Mouse (Mus musculus) CH12.LX (cell line): Measurements from ENCODE around the gene Pou2f3. TPM values are rescaled to one million over a fixed set of nuclear protein-coding genes. Genes with fewer than 3 reads are reported as not detected.

Source experiments
- DNase-seq: peaks from one replicate; pipeline ENCODE4 v3.0.0-alpha.2; 2013; ENCODE audit errors: extremely low read depth
- H3K27ac ChIP-seq: 2 replicates; pipeline ENCODE4 v1.5.1; 2012; ENCODE audit warnings: low read depth, mild to moderate bottlenecking, control low read depth, moderate library complexity; ENCODE audit not compliant: insufficient read depth
- H3K27me3 ChIP-seq: replicated peaks from 2 replicates; pipeline ENCODE3; 2012; ENCODE audit warnings: inconsistent platforms
- H3K36me3 ChIP-seq, 2 experiments: replicated peaks in 1 of 2; 2 replicates each; pipeline versions ENCODE3 to v1.6.1; 2012; ENCODE audit warnings: inconsistent platforms in 1 of 2, low read length in 1 of 2, mild to moderate bottlenecking in 1 of 2, mixed read lengths in 1 of 2, moderate library complexity in 1 of 2; ENCODE audit not compliant: control insufficient read depth in 1 of 2, insufficient read depth in 1 of 2
- H3K4me1 ChIP-seq, 2 experiments: 2 replicates each; pipeline ENCODE4 v1.6.1; 2012; ENCODE audit warnings: inconsistent platforms in 1 of 2, moderate library complexity in 1 of 2; ENCODE audit not compliant: insufficient read depth in 2 of 2, control insufficient read depth in 1 of 2
- H3K4me2 ChIP-seq: 2 replicates; pipeline ENCODE4 v1.6.1; 2012; ENCODE audit warnings: low read depth, mild to moderate bottlenecking, control low read depth; ENCODE audit not compliant: poor library complexity, insufficient read depth, severe bottlenecking
- H3K4me3 ChIP-seq, 3 experiments: fragments of 150-350 bp in 1 of 3; sonication (generic) in 1 of 3; replicated peaks in 1 of 3; 2 replicates each; pipeline versions ENCODE3 to v1.5.1; 2011 to 2012; ENCODE audit warnings: low read depth in 2 of 3, low read length in 2 of 3, mild to moderate bottlenecking in 2 of 3, moderate library complexity in 2 of 3, control low read depth in 1 of 3, improper control_type of control experiment in 1 of 3, inconsistent platforms in 1 of 3, mixed read lengths in 1 of 3; ENCODE audit not compliant: poor library complexity in 1 of 3
- H3K79me2 ChIP-seq: replicated peaks from 2 replicates; pipeline ENCODE4 v1.6.1; 2012; ENCODE audit warnings: mild to moderate bottlenecking, moderate library complexity; ENCODE audit not compliant: control insufficient read depth, poor library complexity, insufficient read depth, severe bottlenecking; ENCODE audit errors: extremely low read depth
- H3K9ac ChIP-seq: 2 replicates; pipeline ENCODE4 v1.6.1; 2012; ENCODE audit warnings: low read depth, mild to moderate bottlenecking, control low read depth, moderate library complexity; ENCODE audit not compliant: insufficient read depth
- H3K9me3 ChIP-seq: replicated peaks from 2 replicates; pipeline ENCODE3; 2012; ENCODE audit warnings: low read length, inconsistent platforms, mixed read lengths
- BHLHE40 ChIP-seq: IDR thresholded peaks from 2 replicates; pipeline ENCODE4 v1.6.1; 2011; ENCODE audit warnings: mild to moderate bottlenecking, low read depth, low read length, improper control_type of control experiment
- CTCF ChIP-seq, 2 experiments: IDR thresholded peaks in 1 of 2; conservative IDR thresholded peaks in 1 of 2; 2 replicates each; pipeline ENCODE4 v1.5.1; 2011 to 2012; ENCODE audit warnings: low read depth in 2 of 2, low read length in 2 of 2, improper control_type of control experiment in 1 of 2, inconsistent platforms in 1 of 2, mild to moderate bottlenecking in 1 of 2, moderate library complexity in 1 of 2
- E2F4 ChIP-seq: IDR thresholded peaks from 2 replicates; pipeline ENCODE4 v1.6.1; 2011; ENCODE audit warnings: low read depth, low read length, improper control_type of control experiment; ENCODE audit not compliant: insufficient replicate concordance
- NRF1 ChIP-seq: IDR thresholded peaks from 2 replicates; pipeline ENCODE4 v1.6.1; 2014; ENCODE audit warnings: low read depth, mild to moderate bottlenecking, inconsistent platforms, low read length, improper control_type of control experiment, moderate library complexity
- PAX5 ChIP-seq: IDR thresholded peaks from 2 replicates; pipeline ENCODE4 v1.6.1; 2012; ENCODE audit warnings: low read length, inconsistent platforms, mixed read lengths
- POLR2A ChIP-seq: IDR thresholded peaks from 2 replicates; pipeline ENCODE4 v1.6.1; 2011; ENCODE audit warnings: low read depth, mild to moderate bottlenecking, improper control_type of control experiment, low read length
- RAD21 ChIP-seq: IDR thresholded peaks from 2 replicates; pipeline ENCODE4 v1.6.1; 2011; ENCODE audit warnings: low read depth, mild to moderate bottlenecking, low read length, improper control_type of control experiment, moderate library complexity
- RCOR1 ChIP-seq: conservative IDR thresholded peaks from 2 replicates; pipeline ENCODE4 v1.6.1; 2012; ENCODE audit warnings: low read depth, mild to moderate bottlenecking, inconsistent platforms, low read length, improper control_type of control experiment
- SMC3 ChIP-seq: IDR thresholded peaks from 2 replicates; pipeline ENCODE4 v1.6.1; 2011; ENCODE audit warnings: low read depth, low read length, improper control_type of control experiment
- TBP ChIP-seq: conservative IDR thresholded peaks from 2 replicates; pipeline ENCODE4 v1.6.1; 2011; ENCODE audit warnings: low read depth, low read length, improper control_type of control experiment
- dilution Hi-C: fragments of 300-500 bp; cut with MboI; formaldehyde crosslinking; loops from 2 replicates; pipeline ENCODE4 v1.14.3; 2020; ENCODE audit warnings: low sequenced_read_pairs; ENCODE audit not compliant: extremely low pct_unique_long_range_greater_than_20kb, extremely low pct_ligation_motif_present
- in situ Hi-C: fragments of 300-500 bp; cut with MboI; formaldehyde crosslinking; loops from 3 replicates; pipeline ENCODE4 v1.14.3; 2019; ENCODE audit warnings: low sequenced_read_pairs, low pct_ligation_motif_present, low pct_unique_long_range_greater_than_20kb, mixed read lengths
- polyA plus RNA-seq: library from polyadenylated mRNA; unstranded; fragments of >175 nt; gene quantifications from 2 replicates; pipeline ENCODE4 v1.2.1, GENCODE M21; 2012; ENCODE audit warnings: low read depth; ENCODE audit not compliant: insufficient read length
- total RNA-seq, 2 experiments: library from RNA; depleted of rRNA; stranded (reverse); fragments of 300-350 nt in 1 of 2; fragments of >200 nt in 1 of 2; gene quantifications; 2 replicates each; pipeline ENCODE4 v1.2.3; 2012 to 2014

Gene Pou2f3
- total and polyA plus RNA-seq, 3 experiments: 0.21 to 0.49 TPM; not detected in 1

DNA sequence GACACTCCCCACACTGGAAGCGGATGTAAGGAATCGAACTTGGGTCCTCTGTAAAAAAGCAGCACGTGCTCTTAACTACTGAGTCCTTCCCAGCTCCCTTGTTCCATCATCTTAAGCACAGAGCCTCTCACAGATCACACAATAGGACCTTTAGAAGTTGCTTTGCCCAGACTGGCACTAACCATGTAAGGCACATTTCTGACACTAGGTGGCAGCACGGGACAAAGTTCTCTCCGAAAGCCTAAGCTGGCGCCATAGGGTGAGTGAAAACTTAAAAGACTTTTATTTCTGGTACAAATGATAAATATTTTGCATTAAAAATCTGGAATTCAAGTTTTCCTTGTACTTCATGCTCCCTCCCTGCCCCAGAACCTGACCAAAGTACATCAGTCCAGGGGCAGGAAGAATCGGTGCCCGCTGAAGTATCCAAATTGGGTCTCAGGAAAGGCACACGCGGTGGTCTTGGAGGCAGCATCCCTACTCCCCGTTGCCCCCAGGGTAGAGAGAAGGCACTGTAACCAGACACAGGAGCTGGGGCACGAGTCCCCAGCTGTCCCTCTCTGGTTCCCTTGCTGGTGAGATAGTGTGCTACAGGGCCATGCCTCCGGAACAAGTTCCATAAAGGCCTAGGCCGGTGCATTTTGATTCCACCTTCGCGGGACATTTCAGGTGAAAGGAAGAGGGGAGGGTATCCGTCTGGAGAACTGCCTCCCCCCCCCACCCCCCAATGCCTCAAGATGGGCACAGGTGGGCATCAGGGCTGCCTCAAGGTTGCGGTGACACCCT, 11.7 kb upstream of the Pou2f3 start (continued):
- no peak for TF ChIP-seq TBP

DNA sequence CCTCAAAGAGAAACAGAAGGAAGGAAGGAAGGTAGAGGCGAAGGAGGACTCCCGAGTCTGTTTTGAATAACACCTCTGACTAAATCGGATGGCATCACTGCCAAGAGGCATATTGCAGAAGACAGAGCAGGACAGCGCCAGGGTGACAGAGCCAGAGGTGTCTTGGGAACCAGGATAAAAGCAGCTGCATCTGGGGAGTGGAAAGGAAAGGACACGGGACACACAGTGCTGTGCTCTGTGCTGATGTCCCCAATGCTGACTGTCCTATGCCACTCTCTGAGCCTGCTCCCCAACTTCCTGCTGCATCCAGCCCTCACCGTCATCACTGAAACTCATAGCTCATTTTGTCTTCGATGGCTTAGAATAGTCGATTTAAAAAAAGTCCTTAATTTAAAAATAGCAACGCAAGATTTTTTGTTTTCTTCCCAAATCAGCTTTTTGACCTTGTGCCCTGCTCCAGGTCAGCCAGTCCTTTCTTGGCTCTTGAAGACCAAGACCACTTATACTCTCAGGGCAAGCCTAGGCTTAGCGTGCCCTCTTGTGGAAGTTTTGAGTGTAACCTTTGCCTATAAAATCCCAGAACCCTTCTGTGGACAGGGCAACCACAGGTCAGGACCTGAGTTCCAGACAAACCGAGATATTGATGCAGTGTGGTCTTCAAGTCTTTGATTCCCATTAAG, 742 bp upstream of the Pou2f3 start:
- peaks cover 63% of the 10 kb centered on the region for H3K27me3 ChIP-seq
- DNase-seq: peak; percentile 33
- H3K36me3 ChIP-seq: no peaks in the 10 kb centered on the region
- no peaks in the 10 kb centered on the region for H3K9me3 ChIP-seq
- no peak overlapping the region for H3K4me3 ChIP-seq
- H3K79me2 ChIP-seq: no peaks in the 10 kb centered on the region
- no peak overlapping the region for H3K27ac ChIP-seq
- in situ Hi-C loops (loop anchor here (5.0 to 10.0 kb wide), 2 partner anchors 69 to 216 kb away; no protein-coding TSS in a partner anchor), dilution Hi-C loops (no loop called here)
- TF ChIP-seq POLR2A (no peak), CTCF (conservative IDR thresholded peaks at IDR 0.05 in 1 of 2, IDR thresholded peaks at IDR 0.05 in 1 of 2; ENCODE audit: low read depth in 2 of 2, low read length in 2 of 2) (peak; percentile 35 to 90; a peak in 2 of 4 replicates), SMC3 (peak; percentile 87), RAD21 (peak; percentile 90), E2F4 (no peak)
- peaks cover 0 to 19% of the 10 kb centered on the region in 2 experiments; a peak in 2 of 4 replicates for H3K4me1 ChIP-seq
- no peak overlapping the region for H3K9ac ChIP-seq
- H3K4me2 ChIP-seq: no peak overlapping the region

DNA sequence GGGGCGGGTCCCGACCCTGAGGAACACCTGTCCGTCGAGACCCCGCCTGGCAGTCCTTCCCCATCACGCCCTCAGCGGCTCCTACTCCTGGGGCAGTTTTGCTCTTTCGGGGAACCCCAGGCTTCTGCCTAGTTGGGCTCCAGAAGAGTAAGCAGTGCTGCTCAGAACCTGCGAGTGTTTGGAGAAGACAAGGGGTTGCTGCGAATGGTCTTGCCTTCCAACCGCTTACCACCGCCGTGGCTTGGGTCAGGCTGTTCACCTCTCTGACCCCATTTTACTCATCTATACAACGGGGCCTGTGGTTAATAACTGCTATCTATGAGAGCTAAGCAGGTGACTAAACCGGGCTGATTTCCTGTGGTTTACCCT, 4.2 kb downstream of the Pou2f3 start:
- in situ Hi-C loops: no loop called here
- peaks cover 67% of the 10 kb centered on the region for H3K27me3 ChIP-seq

More for the DNA sequence above, 4.2 kb downstream of the Pou2f3 start:
- Histone ChIP-seq H3K79me2 (no peaks in the 10 kb centered on the region), H3K9me3 (no peaks in the 10 kb centered on the region), H3K36me3 (no peaks in the 10 kb centered on the region), H3K27ac (no peak overlapping the region), H3K9ac (no peak overlapping the region), H3K4me2 (peak overlapping the region; percentile 56; the same call in 1 of the 2 replicates), H3K4me3 (no peak overlapping the region), H3K4me1 (peaks cover 0 to 26% of the 10 kb centered on the region in 2 experiments; a peak in 2 of 4 replicates)
- no peak for TF ChIP-seq PAX5
- no peak for TF ChIP-seq TBP
- no peak for TF ChIP-seq BHLHE40
- no peak for TF ChIP-seq NRF1
- no peak for TF ChIP-seq RCOR1
- dilution Hi-C loops: no loop called here
- DNase-seq: no peak
